Mouse (Mus musculus) ES-E14 (cell line): ENCODE data around the gene Pou2f2. TPM values are rescaled to one million over a fixed set of nuclear protein-coding genes. Genes with fewer than 3 reads are reported as not detected.
A peak's percentile ranks its signal among the peaks of the same experiment; 100 is the strongest.

Experiments
- DNase-seq: peaks from one replicate; pipeline ENCODE4 v3.0.0-alpha.2; 2013; ENCODE audit warnings: low read depth, low spot score
- H3K27ac ChIP-seq: 2 replicates; pipeline ENCODE4 v1.5.1; 2012; ENCODE audit warnings: low read depth, mild to moderate bottlenecking, low read length, moderate library complexity, mixed read lengths; ENCODE audit not compliant: poor library complexity, insufficient read depth, severe bottlenecking
- H3K36me3 ChIP-seq: 2 replicates; pipeline ENCODE4 v1.6.1; 2012; ENCODE audit warnings: mild to moderate bottlenecking, low read length, moderate library complexity, mixed read lengths; ENCODE audit not compliant: control insufficient read depth, poor library complexity, insufficient read depth, severe bottlenecking
- H3K4me1 ChIP-seq, 2 experiments: fragments of 150-350 bp in 1 of 2; sonication (generic) in 1 of 2; 2 replicates each; pipeline ENCODE4 v1.6.1; 2012; ENCODE audit warnings: low read length in 2 of 2, mild to moderate bottlenecking in 1 of 2, mixed read lengths in 1 of 2; ENCODE audit not compliant: control insufficient read depth in 2 of 2, insufficient read depth in 2 of 2, poor library complexity in 1 of 2
- H3K4me3 ChIP-seq, 2 experiments: fragments of 150-350 bp in 1 of 2; sonication (generic) in 1 of 2; 2 replicates each; pipeline ENCODE4 v1.5.1; 2012; ENCODE audit warnings: low read length in 2 of 2, low read depth in 1 of 2, mild to moderate bottlenecking in 1 of 2, mixed read lengths in 1 of 2; ENCODE audit not compliant: insufficient read depth in 1 of 2, poor library complexity in 1 of 2, severe bottlenecking in 1 of 2
- H3K9ac ChIP-seq: 2 replicates; pipeline ENCODE4 v1.6.1; 2012; ENCODE audit warnings: low read depth, mild to moderate bottlenecking, low read length, mixed read lengths; ENCODE audit not compliant: poor library complexity, insufficient read depth, severe bottlenecking
- H3K9me3 ChIP-seq: fragments of 150-350 bp; sonication (generic); 2 replicates; pipeline ENCODE4 v1.6.1; 2012; ENCODE audit warnings: low read depth, mild to moderate bottlenecking, low read length; ENCODE audit not compliant: control insufficient read depth, insufficient read depth
- CHD2 ChIP-seq: IDR thresholded peaks from 2 replicates; pipeline ENCODE4 v1.6.1; 2014; ENCODE audit warnings: mild to moderate bottlenecking, low read depth, low read length, inconsistent platforms
- HCFC1 ChIP-seq: IDR thresholded peaks from 2 replicates; pipeline ENCODE4 v1.6.1; 2012; ENCODE audit warnings: low read length, inconsistent platforms, borderline replicate concordance; ENCODE audit not compliant: insufficient read depth
- MAFK ChIP-seq: IDR thresholded peaks from 2 replicates; pipeline ENCODE4 v1.6.1; 2014; ENCODE audit warnings: mild to moderate bottlenecking, low read depth, low read length, inconsistent platforms; ENCODE audit not compliant: insufficient read depth
- ZC3H11A ChIP-seq: IDR thresholded peaks from 2 replicates; pipeline ENCODE4 v1.6.1; 2012; ENCODE audit warnings: low read depth, mild to moderate bottlenecking, inconsistent platforms, low read length, borderline replicate concordance
- ZNF384 ChIP-seq: IDR thresholded peaks from 2 replicates; pipeline ENCODE4 v1.6.1; 2012; ENCODE audit warnings: low read depth, low read length, inconsistent platforms
- in situ Hi-C, 2 experiments: fragments of 600-800 bp; cut with MboI; formaldehyde crosslinking; loops; one replicate each; pipeline ENCODE4 v1.15.1; 2025; ENCODE audit warnings: low sequenced_read_pairs in 2 of 2, inconsistent platforms in 1 of 2; ENCODE audit not compliant: unreplicated experiment in 2 of 2
- total RNA-seq: library from RNA; depleted of rRNA; stranded (reverse); fragments of 300-350 nt; gene quantifications from 2 replicates; pipeline ENCODE4 v1.2.3, GENCODE M21; 2012

The Pou2f2 gene
- total RNA-seq, 1 experiment, result 2.4 TPM

GRCm38 (mm10) chr7:25155469-25156157 is 23.9 kb downstream of the Pou2f2 start:
- Histone ChIP-seq H3K9ac (peak overlapping the region; percentile 57; the same call in 1 of the 2 replicates), H3K9me3 (no peaks in the 10 kb centered on the region), H3K27ac (peak overlapping the region; percentile 71; the same call in 1 of the 2 replicates), H3K4me3 (peak overlapping the region; percentile 48 to 60), H3K4me1 (peaks cover 4 to 47% of the 10 kb centered on the region in 2 experiments; a peak in 2 of 4 replicates), H3K36me3 (no peaks in the 10 kb centered on the region)
- DNase-seq, result peak; percentile 70
- in situ Hi-C loops, result no loop called here
- TF ChIP-seq CHD2, result peak; percentile 56; the same call in 1 of the 2 replicates
- TF ChIP-seq MAFK, result no peak
- TF ChIP-seq HCFC1, result no peak
- TF ChIP-seq ZNF384, result no peak
- TF ChIP-seq ZC3H11A, result no peak

GRCm38 (mm10) chr7:25154648-25155047 is 24.9 kb downstream of the Pou2f2 start:
- H3K27ac ChIP-seq, result no peak overlapping the region

GRCm38 (mm10) chr7:25153841-25154240 is 25.7 kb downstream of the Pou2f2 start:
- Histone ChIP-seq H3K4me3 (no peak overlapping the region), H3K9ac (no peak overlapping the region), H3K36me3 (no peaks in the 10 kb centered on the region), H3K9me3 (no peaks in the 10 kb centered on the region), H3K4me1 (peaks cover 4 to 56% of the 10 kb centered on the region in 2 experiments; a peak in 2 of 4 replicates), H3K27ac (no peak overlapping the region)
- in situ Hi-C loops, result no loop called here
- DNase-seq, result no peak
- TF ChIP-seq HCFC1 (no peak), CHD2 (no peak), ZC3H11A (no peak), MAFK (no peak), ZNF384 (no peak)

More at GRCm38 (mm10) chr7:25154648-25155047, 24.9 kb downstream of the Pou2f2 start:
- TF ChIP-seq HCFC1, result no peak
- no peak for TF ChIP-seq CHD2
- TF ChIP-seq ZC3H11A, result no peak
- no peak for TF ChIP-seq MAFK
- no peak for TF ChIP-seq ZNF384
- Histone ChIP-seq H3K36me3 (no peaks in the 10 kb centered on the region), H3K9me3 (no peaks in the 10 kb centered on the region), H3K4me3 (no peak overlapping the region), H3K4me1 (peaks cover 4 to 54% of the 10 kb centered on the region in 2 experiments; a peak in 2 of 4 replicates), H3K9ac (no peak overlapping the region)
- DNase-seq, result no peak
- in situ Hi-C loops, result no loop called here

- DNase-seq, result no peak
- Histone ChIP-seq H3K27ac (no peak overlapping the region), H3K9ac (no peak overlapping the region), H3K4me3 (no peak overlapping the region), H3K9me3 (no peaks in the 10 kb centered on the region), H3K36me3 (no peaks in the 10 kb centered on the region), H3K4me1 (peaks cover 4 to 54% of the 10 kb centered on the region in 2 experiments; a peak in 2 of 4 replicates)
- TF ChIP-seq HCFC1, result no peak
- TF ChIP-seq ZNF384, result no peak
- TF ChIP-seq ZC3H11A, result no peak
- TF ChIP-seq CHD2, result no peak
- TF ChIP-seq MAFK, result no peak
- in situ Hi-C loops, result no loop called here
Observed at GRCm38 (mm10) chr7:25151916-25152556, 27.5 kb downstream of the Pou2f2 start.
